Mouse (Mus musculus): ENCODE results near the gene Trmt2b. TPM values are rescaled to one million over a fixed set of nuclear protein-coding genes. Genes with fewer than 3 reads are reported as not detected.
"Not testable (repeated sequence)": the region's sequence is repeated elsewhere in the genome, so short reads cannot be mapped to it uniquely, and the experiment has no call there.

The Trmt2b gene
- total RNA-seq, 2 experiments from 2014 or later: 39.7 to 56.7 TPM

DNA sequence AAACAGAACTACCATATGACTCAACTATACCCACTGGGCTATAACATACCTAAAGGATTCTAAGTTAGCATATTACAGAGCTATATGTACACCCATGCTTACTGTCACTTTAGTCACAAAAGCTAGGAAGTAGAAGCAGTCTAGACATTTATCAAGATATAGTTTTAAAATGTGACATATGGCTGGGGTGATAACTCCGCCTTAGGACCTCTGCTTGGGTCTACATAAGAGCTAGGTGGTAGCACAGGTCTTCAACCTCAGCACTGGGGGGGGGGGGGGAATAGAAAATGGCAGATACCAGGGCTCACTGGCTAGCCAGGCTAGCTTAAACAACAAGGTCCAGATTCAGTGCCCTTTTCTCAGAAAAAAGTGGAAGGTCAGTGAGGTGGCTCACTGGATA, 43.7 kb downstream of the Trmt2b start:
- no peak for DNase-seq
- intact Hi-C loops (cut with DNase I): no loop called here

DNA sequence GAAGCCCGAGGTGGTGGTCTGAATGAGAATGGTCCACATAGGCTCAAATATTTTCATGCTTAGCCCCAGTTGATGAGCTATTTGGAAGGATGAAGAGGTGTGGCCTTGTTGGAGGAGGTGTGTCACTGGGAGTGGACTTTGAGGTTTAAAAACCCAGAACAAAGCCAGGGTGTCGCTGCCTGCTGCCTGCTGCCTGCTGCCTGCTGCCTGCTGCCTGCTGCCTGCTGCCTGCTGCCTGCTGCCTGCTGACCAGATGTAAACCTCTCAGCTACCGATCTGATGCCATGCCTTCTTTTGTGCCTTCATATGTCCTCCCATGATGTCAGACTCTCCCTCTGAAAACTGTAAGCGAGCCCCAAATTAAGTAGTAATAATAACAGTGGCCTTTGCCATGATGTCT, 54.9 kb downstream of the Trmt2b start, which contains the start of gene Nox1:
Gene Nox1 (minus strand): TSS at position 101 of the 400 bp plus-strand sequence.
- no peak for DNase-seq
- intact Hi-C loops (cut with DNase I): no loop called here

DNA sequence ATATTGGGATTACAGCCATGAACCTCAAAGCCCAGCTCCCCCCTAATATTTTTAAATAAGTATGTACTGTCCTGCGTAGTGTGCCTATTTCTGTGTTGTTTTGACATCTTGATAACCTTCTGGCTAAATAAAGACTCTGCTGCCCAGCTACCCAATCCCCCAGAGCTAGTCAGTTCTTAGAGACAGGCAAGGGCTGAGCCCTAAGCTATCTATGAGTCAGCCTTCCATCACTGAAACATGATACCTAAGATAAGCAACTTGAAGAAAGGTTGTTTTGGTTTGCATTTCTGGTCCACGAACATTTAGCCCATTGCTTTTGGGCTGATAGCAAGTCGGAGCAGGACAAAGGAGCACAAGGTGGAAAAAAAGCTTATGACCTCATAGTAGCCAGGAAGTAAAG, 56.2 kb downstream of the Trmt2b start:
- DNase-seq: no peak
- intact Hi-C loops (cut with DNase I): no loop called here

DNA sequence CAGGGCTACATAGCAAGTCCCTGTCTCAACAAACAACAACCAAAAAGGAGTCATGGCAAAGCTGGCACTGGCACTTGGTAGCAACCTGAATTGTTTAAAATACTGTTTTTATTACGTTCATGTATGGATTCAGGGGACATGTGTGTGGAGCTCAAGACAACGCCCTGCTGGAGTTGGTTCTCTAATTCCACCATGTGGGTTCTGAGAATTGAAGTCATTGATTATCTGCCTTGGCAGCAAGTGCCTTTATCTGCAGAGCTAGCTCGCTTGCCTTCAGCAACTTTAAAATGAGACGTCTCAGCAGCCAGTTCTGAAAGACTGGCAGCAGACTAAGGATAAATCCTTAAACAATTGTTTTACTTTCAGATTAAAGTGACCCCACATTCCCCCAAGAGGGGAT, 58.6 kb downstream of the Trmt2b start:
- intact Hi-C loops (cut with DNase I): no loop called here
- DNase-seq: no peak

DNA sequence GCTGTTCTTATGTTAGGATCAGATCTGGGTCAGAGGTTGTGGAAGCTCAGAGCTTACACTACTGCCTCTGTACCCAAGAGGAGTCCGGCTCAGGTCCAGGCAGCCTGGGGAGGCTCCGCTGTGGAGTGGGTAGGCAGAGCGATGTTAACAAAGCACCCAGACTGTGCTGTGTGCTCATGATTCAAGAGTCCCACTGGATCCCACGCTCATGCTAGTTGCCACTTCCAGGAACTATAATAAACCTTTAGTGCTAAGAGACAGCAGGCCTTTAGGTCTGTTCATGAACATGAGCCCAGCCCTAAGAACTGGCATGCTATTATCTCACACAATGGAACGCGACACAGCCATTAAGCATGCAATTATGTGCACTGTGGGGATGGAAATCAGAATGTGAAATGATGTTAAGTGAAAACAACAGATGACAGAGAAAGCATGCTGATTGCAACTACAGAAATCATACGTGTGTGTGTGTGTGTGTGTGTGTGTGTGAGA, 65.6 kb downstream of the Trmt2b start:
- intact Hi-C loops (cut with DNase I): no loop called here

DNA sequence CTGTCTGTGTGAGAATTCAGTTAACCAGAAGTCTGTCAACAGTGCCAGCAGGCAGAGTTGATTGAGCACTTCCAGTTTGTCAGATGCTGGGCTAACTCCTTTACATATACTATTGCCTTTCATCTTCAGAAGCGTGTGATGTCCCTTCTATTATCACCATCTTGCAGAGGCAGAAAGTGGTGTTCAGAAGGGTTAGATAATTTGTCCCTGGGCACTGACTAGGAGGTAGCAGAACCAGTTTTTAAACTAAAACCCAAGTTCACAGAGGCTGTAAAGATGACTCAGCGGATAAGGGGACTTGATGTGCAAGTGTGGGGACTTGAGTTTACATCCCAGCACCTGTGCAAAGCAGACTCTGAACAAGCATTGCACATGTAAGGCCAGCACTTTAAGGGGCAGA, 68.3 kb downstream of the Trmt2b start:
- DNase-seq: no peak
- intact Hi-C loops (cut with DNase I): no loop called here

More for the DNA sequence above, 65.6 kb downstream of the Trmt2b start:
- DNase-seq: no peak

DNA sequence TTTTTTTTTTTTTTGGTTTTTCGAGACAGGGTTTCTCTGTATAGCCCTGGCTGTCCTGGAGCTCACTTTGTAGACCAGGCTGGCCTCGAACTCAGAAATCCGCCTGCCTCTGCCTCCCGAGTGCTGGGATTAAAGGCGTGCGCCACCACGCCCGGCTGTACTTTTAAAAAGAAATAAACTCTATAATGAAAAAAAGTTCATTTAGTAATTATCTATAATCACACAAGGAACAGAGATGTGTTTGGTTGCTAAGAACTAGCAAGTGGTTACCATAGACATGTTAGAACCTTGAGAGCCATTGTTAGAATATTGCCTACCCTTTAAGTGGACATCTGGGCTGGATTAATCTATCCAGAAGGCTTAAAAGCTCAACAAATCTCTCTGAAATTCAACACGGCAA, 89.6 kb downstream of the Trmt2b start, which contains the start of gene Arl13a:
Gene Arl13a (plus strand): TSS at position 301 of the 400 bp plus-strand sequence.
- intact Hi-C loops (cut with DNase I); DNase-seq: not testable (repeated sequence)

DNA sequence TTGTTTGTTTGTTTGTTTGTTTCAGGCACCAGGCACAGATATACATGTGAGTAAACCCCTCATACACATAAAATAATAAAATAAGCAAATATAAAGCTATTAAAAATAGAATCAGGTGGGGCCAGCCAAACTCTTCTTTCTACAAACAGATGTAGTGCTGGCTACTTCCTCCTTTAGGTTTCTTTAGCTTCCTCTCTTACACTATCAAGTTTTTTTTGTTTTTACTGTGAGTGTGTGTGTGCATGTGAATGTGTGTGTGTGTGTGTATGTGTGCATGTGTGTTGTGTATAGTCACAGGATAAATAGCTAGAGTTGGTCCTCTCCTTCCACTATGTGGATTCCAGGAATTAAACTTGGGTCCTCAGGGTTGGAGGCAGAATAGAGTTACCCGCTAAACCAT, 102.1 kb downstream of the Trmt2b start:
- intact Hi-C loops (cut with DNase I): no loop called here
- DNase-seq: no peak

Other genes with a start within 250 kb of the Trmt2b start
- gene Cstf2, start 217.8 kb downstream of the Trmt2b start, total RNA-seq (2021): 10 to 100 TPM; 11.8 to 11.9 TPM
- 1 to 10 TPM in 1 of 2 experiments, under 1 TPM in 1; 0.62 to 1.2 TPM for gene Xkrx, start 114.9 kb downstream of the Trmt2b start, total RNA-seq (2021)
- gene Arl13a, start 89.5 kb downstream of the Trmt2b start, total RNA-seq (2021): not detected
- under 1 TPM in 1 of 2 experiments, not detected in 1; 0.42 TPM for gene Nox1, start 55.0 kb downstream of the Trmt2b start, total RNA-seq (2021)
- gene Tmem35a, start 18.2 kb upstream of the Trmt2b start, total RNA-seq (2021): 1 to 10 TPM; 4.8 to 5.2 TPM
- under 1 TPM; 0.16 to 0.47 TPM for gene Cenpi, start 31.1 kb upstream of the Trmt2b start, total RNA-seq (2021)
- under 1 TPM; 0.22 to 0.27 TPM for gene Drp2, start 127.6 kb upstream of the Trmt2b start, total RNA-seq (2021)
- gene Taf7l, start 199.5 kb upstream of the Trmt2b start, total RNA-seq (2021): not detected

Data from heart, postnatal 36 days (tissue).